Mouse (Mus musculus) CH12.LX (cell line): Measurements from ENCODE around the gene Xrra1. TPM values are rescaled to one million over a fixed set of nuclear protein-coding genes. Genes with fewer than 3 reads are reported as not detected.

Experiments used
- DNase-seq: peaks from one replicate; pipeline ENCODE4 v3.0.0-alpha.2; 2013; ENCODE audit errors: extremely low read depth
- H3K27ac ChIP-seq: 2 replicates; pipeline ENCODE4 v1.5.1; 2012; ENCODE audit warnings: low read depth, mild to moderate bottlenecking, control low read depth, moderate library complexity; ENCODE audit not compliant: insufficient read depth
- H3K27me3 ChIP-seq: replicated peaks from 2 replicates; pipeline ENCODE3; 2012; ENCODE audit warnings: inconsistent platforms
- H3K36me3 ChIP-seq, 2 experiments: replicated peaks in 1 of 2; 2 replicates each; pipeline versions ENCODE3 to v1.6.1; 2012; ENCODE audit warnings: inconsistent platforms in 1 of 2, low read length in 1 of 2, mild to moderate bottlenecking in 1 of 2, mixed read lengths in 1 of 2, moderate library complexity in 1 of 2; ENCODE audit not compliant: control insufficient read depth in 1 of 2, insufficient read depth in 1 of 2
- H3K4me1 ChIP-seq, 2 experiments: 2 replicates each; pipeline ENCODE4 v1.6.1; 2012; ENCODE audit warnings: inconsistent platforms in 1 of 2, moderate library complexity in 1 of 2; ENCODE audit not compliant: insufficient read depth in 2 of 2, control insufficient read depth in 1 of 2
- H3K4me2 ChIP-seq: 2 replicates; pipeline ENCODE4 v1.6.1; 2012; ENCODE audit warnings: low read depth, mild to moderate bottlenecking, control low read depth; ENCODE audit not compliant: poor library complexity, insufficient read depth, severe bottlenecking
- H3K4me3 ChIP-seq, 3 experiments: fragments of 150-350 bp in 1 of 3; sonication (generic) in 1 of 3; replicated peaks in 1 of 3; 2 replicates each; pipeline versions ENCODE3 to v1.5.1; 2011 to 2012; ENCODE audit warnings: low read depth in 2 of 3, low read length in 2 of 3, mild to moderate bottlenecking in 2 of 3, moderate library complexity in 2 of 3, control low read depth in 1 of 3, improper control_type of control experiment in 1 of 3, inconsistent platforms in 1 of 3, mixed read lengths in 1 of 3; ENCODE audit not compliant: poor library complexity in 1 of 3
- H3K79me2 ChIP-seq: replicated peaks from 2 replicates; pipeline ENCODE4 v1.6.1; 2012; ENCODE audit warnings: mild to moderate bottlenecking, moderate library complexity; ENCODE audit not compliant: control insufficient read depth, poor library complexity, insufficient read depth, severe bottlenecking; ENCODE audit errors: extremely low read depth
- H3K9ac ChIP-seq: 2 replicates; pipeline ENCODE4 v1.6.1; 2012; ENCODE audit warnings: low read depth, mild to moderate bottlenecking, control low read depth, moderate library complexity; ENCODE audit not compliant: insufficient read depth
- H3K9me3 ChIP-seq: replicated peaks from 2 replicates; pipeline ENCODE3; 2012; ENCODE audit warnings: low read length, inconsistent platforms, mixed read lengths
- BHLHE40 ChIP-seq: IDR thresholded peaks from 2 replicates; pipeline ENCODE4 v1.6.1; 2011; ENCODE audit warnings: mild to moderate bottlenecking, low read depth, low read length, improper control_type of control experiment
- CHD1 ChIP-seq: IDR thresholded peaks from 2 replicates; pipeline ENCODE4 v1.6.1; 2012; ENCODE audit warnings: low read depth, low read length, improper control_type of control experiment, inconsistent platforms
- CTCF ChIP-seq, 2 experiments: IDR thresholded peaks in 1 of 2; conservative IDR thresholded peaks in 1 of 2; 2 replicates each; pipeline ENCODE4 v1.5.1; 2011 to 2012; ENCODE audit warnings: low read depth in 2 of 2, low read length in 2 of 2, improper control_type of control experiment in 1 of 2, inconsistent platforms in 1 of 2, mild to moderate bottlenecking in 1 of 2, moderate library complexity in 1 of 2
- HCFC1 ChIP-seq: IDR thresholded peaks from 2 replicates; pipeline ENCODE4 v1.6.1; 2012; ENCODE audit warnings: low read depth, mild to moderate bottlenecking, inconsistent platforms, low read length, improper control_type of control experiment
- IRF4 ChIP-seq: IDR thresholded peaks from 2 replicates; pipeline ENCODE4 v1.6.1; 2014; ENCODE audit warnings: low read depth, mild to moderate bottlenecking, inconsistent platforms, low read length, improper control_type of control experiment
- JUND ChIP-seq: conservative IDR thresholded peaks from 2 replicates; pipeline ENCODE4 v1.6.1; 2011; ENCODE audit warnings: low read depth, low read length, improper control_type of control experiment
- KAT2A ChIP-seq: IDR thresholded peaks from 2 replicates; pipeline ENCODE4 v1.6.1; 2012; ENCODE audit warnings: low read length, improper control_type of control experiment, inconsistent platforms; ENCODE audit not compliant: insufficient replicate concordance
- MAX ChIP-seq: IDR thresholded peaks from 2 replicates; pipeline ENCODE4 v1.6.1; 2011; ENCODE audit warnings: low read length, improper control_type of control experiment
- MAZ ChIP-seq: IDR thresholded peaks from 2 replicates; pipeline ENCODE4 v1.6.1; 2012; ENCODE audit warnings: low read depth, mild to moderate bottlenecking, inconsistent platforms, low read length, improper control_type of control experiment, moderate library complexity
- MEF2A ChIP-seq: IDR thresholded peaks from 2 replicates; pipeline ENCODE4 v1.6.1; 2014; ENCODE audit warnings: low read depth, mild to moderate bottlenecking, inconsistent platforms, low read length, improper control_type of control experiment, borderline replicate concordance
- MXI1 ChIP-seq: IDR thresholded peaks from 2 replicates; pipeline ENCODE4 v1.6.1; 2011; ENCODE audit warnings: mild to moderate bottlenecking, low read depth, low read length, improper control_type of control experiment
- MYC ChIP-seq: IDR thresholded peaks from 2 replicates; pipeline ENCODE4 v1.6.1; 2011; ENCODE audit warnings: low read depth, mild to moderate bottlenecking, improper control_type of control experiment, low read length
- NELFE ChIP-seq: IDR thresholded peaks from 2 replicates; pipeline ENCODE4 v1.6.1; 2011; ENCODE audit warnings: low read depth, low read length, improper control_type of control experiment
- NRF1 ChIP-seq: IDR thresholded peaks from 2 replicates; pipeline ENCODE4 v1.6.1; 2014; ENCODE audit warnings: low read depth, mild to moderate bottlenecking, inconsistent platforms, low read length, improper control_type of control experiment, moderate library complexity
- PAX5 ChIP-seq: IDR thresholded peaks from 2 replicates; pipeline ENCODE4 v1.6.1; 2012; ENCODE audit warnings: low read length, inconsistent platforms, mixed read lengths
- POLR2A ChIP-seq: IDR thresholded peaks from 2 replicates; pipeline ENCODE4 v1.6.1; 2011; ENCODE audit warnings: low read depth, mild to moderate bottlenecking, improper control_type of control experiment, low read length
- RAD21 ChIP-seq: IDR thresholded peaks from 2 replicates; pipeline ENCODE4 v1.6.1; 2011; ENCODE audit warnings: low read depth, mild to moderate bottlenecking, low read length, improper control_type of control experiment, moderate library complexity
- RCOR1 ChIP-seq: conservative IDR thresholded peaks from 2 replicates; pipeline ENCODE4 v1.6.1; 2012; ENCODE audit warnings: low read depth, mild to moderate bottlenecking, inconsistent platforms, low read length, improper control_type of control experiment
- SIN3A ChIP-seq: IDR thresholded peaks from 2 replicates; pipeline ENCODE4 v1.6.1; 2012; ENCODE audit warnings: low read length, improper control_type of control experiment, inconsistent platforms
- TBP ChIP-seq: conservative IDR thresholded peaks from 2 replicates; pipeline ENCODE4 v1.6.1; 2011; ENCODE audit warnings: low read depth, low read length, improper control_type of control experiment
- TCF12 ChIP-seq: IDR thresholded peaks from 2 replicates; pipeline ENCODE4 v1.6.1; 2014; ENCODE audit warnings: low read depth, mild to moderate bottlenecking, inconsistent platforms, low read length, improper control_type of control experiment
- UBTF ChIP-seq: IDR thresholded peaks from 2 replicates; pipeline ENCODE4 v1.6.1; 2012; ENCODE audit warnings: low read depth, mild to moderate bottlenecking, inconsistent platforms, low read length, improper control_type of control experiment, moderate library complexity
- USF2 ChIP-seq: conservative IDR thresholded peaks from 2 replicates; pipeline ENCODE4 v1.6.1; 2011; ENCODE audit warnings: low read depth, low read length, improper control_type of control experiment
- ZC3H11A ChIP-seq: IDR thresholded peaks from 2 replicates; pipeline ENCODE4 v1.6.1; 2012; ENCODE audit warnings: low read depth, mild to moderate bottlenecking, inconsistent platforms, low read length, improper control_type of control experiment
- ZKSCAN1 ChIP-seq: IDR thresholded peaks from 2 replicates; pipeline ENCODE4 v1.6.1; 2012; ENCODE audit warnings: low read depth, inconsistent platforms, low read length, improper control_type of control experiment, borderline replicate concordance
- ZMIZ1 ChIP-seq: IDR thresholded peaks from 2 replicates; pipeline ENCODE4 v1.6.1; 2012; ENCODE audit warnings: low read depth, mild to moderate bottlenecking, inconsistent platforms, low read length, improper control_type of control experiment
- dilution Hi-C: fragments of 300-500 bp; cut with MboI; formaldehyde crosslinking; loops from 2 replicates; pipeline ENCODE4 v1.14.3; 2020; ENCODE audit warnings: low sequenced_read_pairs; ENCODE audit not compliant: extremely low pct_unique_long_range_greater_than_20kb, extremely low pct_ligation_motif_present
- in situ Hi-C: fragments of 300-500 bp; cut with MboI; formaldehyde crosslinking; loops from 3 replicates; pipeline ENCODE4 v1.14.3; 2019; ENCODE audit warnings: low sequenced_read_pairs, low pct_ligation_motif_present, low pct_unique_long_range_greater_than_20kb, mixed read lengths
- polyA plus RNA-seq: library from polyadenylated mRNA; unstranded; fragments of >175 nt; gene quantifications from 2 replicates; pipeline ENCODE4 v1.2.1, GENCODE M21; 2012; ENCODE audit warnings: low read depth; ENCODE audit not compliant: insufficient read length
- total RNA-seq, 2 experiments: library from RNA; depleted of rRNA; stranded (reverse); fragments of 300-350 nt in 1 of 2; fragments of >200 nt in 1 of 2; gene quantifications; 2 replicates each; pipeline ENCODE4 v1.2.3; 2012 to 2014

The Xrra1 gene
- total and polyA plus RNA-seq, 3 experiments, result 0.17 to 0.59 (median 0.49) TPM

DNA sequence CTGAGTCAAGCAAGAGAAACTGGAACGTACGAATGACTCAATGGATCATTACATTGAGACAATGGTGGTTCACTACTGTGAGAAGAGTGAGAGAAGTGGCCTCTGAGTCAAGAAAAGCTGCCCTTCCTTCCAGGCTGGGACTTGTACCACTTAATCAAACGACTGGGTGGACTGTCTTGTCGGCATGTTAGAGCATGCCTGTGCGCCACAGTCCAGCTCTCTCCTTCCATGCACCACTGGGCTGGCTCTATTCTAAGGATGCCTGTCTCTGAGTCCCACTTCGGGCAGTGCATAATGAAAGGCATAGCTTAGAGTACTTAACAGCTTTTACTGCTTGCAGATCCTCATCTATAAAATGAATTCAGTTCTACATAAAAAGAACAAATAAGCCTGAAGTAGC is 32.8 kb upstream of the Xrra1 start:
- dilution Hi-C loops (no loop called here), in situ Hi-C loops (no loop called here)
- Histone ChIP-seq H3K27me3 (no peaks in the 10 kb centered on the region), H3K36me3 (peaks cover 0 to 6% of the 10 kb centered on the region in 2 experiments), H3K4me2 (peak overlapping the region; percentile 37), H3K79me2 (peaks cover 15% of the 10 kb centered on the region), H3K4me1 (peaks cover 13 to 43% of the 10 kb centered on the region in 2 experiments), H3K9me3 (no peaks in the 10 kb centered on the region), H3K4me3 (peak overlapping the region in 2 of 3 experiments; percentile 5 to 42), H3K9ac (peak overlapping the region; percentile 39; the same call in 1 of the 2 replicates), H3K27ac (peak overlapping the region; percentile 83)
- no peak for TF ChIP-seq MYC
- no peak; the same call in 1 of the 2 replicates for TF ChIP-seq MXI1
- TF ChIP-seq MAZ, result no peak
- peak; percentile 94; the same call in 1 of the 2 replicates for TF ChIP-seq CHD1
- TF ChIP-seq IRF4, result peak; percentile 42; the same call in 1 of the 2 replicates
- no peak for TF ChIP-seq USF2
- no peak for TF ChIP-seq ZKSCAN1
- no peak; the same call in 1 of the 2 replicates for TF ChIP-seq ZMIZ1
- TF ChIP-seq KAT2A, result no peak
- no peak for TF ChIP-seq UBTF
- no peak for TF ChIP-seq CTCF (conservative IDR thresholded peaks at IDR 0.05 in 1 of 2, IDR thresholded peaks at IDR 0.05 in 1 of 2; ENCODE audit: low read depth in 2 of 2, low read length in 2 of 2)
- no peak for TF ChIP-seq RCOR1
- no peak for TF ChIP-seq NRF1
- no peak for TF ChIP-seq SIN3A
- no peak for TF ChIP-seq POLR2A
- no peak for TF ChIP-seq JUND
- TF ChIP-seq MAX, result no peak
- TF ChIP-seq TCF12, result peak; percentile 57
- TF ChIP-seq ZC3H11A, result no peak
- peak; percentile 45; the same call in 1 of the 2 replicates for TF ChIP-seq MEF2A
- no peak for TF ChIP-seq PAX5
- no peak for DNase-seq

GRCm38 (mm10) chr7:99828083-99828570 is 30.8 kb upstream of the Xrra1 start, which contains the start of gene Neu3:
Gene Neu3, minus strand, starts transcription at chr7:99828417.
- Histone ChIP-seq H3K36me3 (peaks cover 0 to 6% of the 10 kb centered on the region in 2 experiments), H3K9me3 (no peaks in the 10 kb centered on the region), H3K9ac (peak within 1 kb of the TSS; percentile 89), H3K27me3 (no peaks in the 10 kb centered on the region), H3K4me2 (peak within 1 kb of the TSS; percentile 84), H3K4me3 (peak within 1 kb of the TSS; percentile 66 to 93 (median 78)), H3K27ac (no peak within 1 kb of the TSS; the same call in 1 of the 2 replicates), H3K79me2 (peaks cover 15% of the 10 kb centered on the region), H3K4me1 (peaks cover 23 to 51% of the 10 kb centered on the region in 2 experiments)
- in situ Hi-C loops (no loop called here), dilution Hi-C loops (no loop called here)
- TF ChIP-seq TBP (peak; percentile 85), HCFC1 (peak; percentile 84), TCF12 (peak; percentile 65; the same call in 1 of the 2 replicates), MEF2A (peak; percentile 39; the same call in 1 of the 2 replicates), RAD21 (no peak), NRF1 (peak; percentile 74), POLR2A (peak; percentile 80), NELFE (peak; percentile 71), KAT2A (no peak), MXI1 (no peak), BHLHE40 (no peak), IRF4 (0 out of 2 replicates have a peak, but pooled peaks have one; percentile 31)
- DNase-seq, result peak; percentile 91
